In the genomic region with DNA sequence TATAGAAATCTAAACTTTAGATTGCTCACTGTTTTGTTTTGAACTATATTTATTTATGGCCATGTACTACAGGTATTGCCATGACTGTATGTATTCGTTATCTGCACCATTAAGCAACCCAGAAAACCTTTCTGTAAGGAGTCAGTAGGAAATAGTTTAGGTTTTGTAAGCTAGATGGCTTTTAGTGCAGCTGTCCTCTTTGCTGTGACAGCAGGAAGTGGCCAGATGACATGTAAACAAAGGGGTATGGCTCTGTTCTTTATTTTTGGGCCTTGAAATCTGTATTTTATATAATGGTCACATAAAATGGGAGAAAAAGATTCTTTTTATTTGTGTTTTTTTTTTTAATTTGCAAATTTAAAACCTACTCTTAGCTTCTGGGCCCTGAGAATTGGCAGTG, we compare ENCODE assay signal across 16 mouse cellular contexts.
"Had no signal": no experiment of that assay in that cellular context is flagged by ENCODE, and none has a peak within 500 bp of the region (broad histone marks: within the 10 kb centered on the region; RNA-seq: fewer than 3 reads in every experiment).

No protein-coding gene starts in this region.

- H3K36me3 ChIP-seq: kidney, embryonic 15.5 days; liver, embryonic 13.5 days; lung, embryonic 15.5 days; stomach, embryonic 15.5 days had no signal

- H3K27ac ChIP-seq: kidney, embryonic 15.5 days; left cerebral cortex, adult 2 months; liver, embryonic 13.5 days; lung, embryonic 15.5 days; stomach, embryonic 15.5 days had no signal

- H3K4me1 ChIP-seq: kidney, embryonic 15.5 days; stomach, embryonic 15.5 days had no signal

- DNase-seq: kidney, adult 8-10 months; kidney, postnatal 10 days; kidney, postnatal 36 days; layer of hippocampus, postnatal 36 days; liver, embryonic 13.5 days; lung, postnatal 10 days; lung, postnatal 36 days; midbrain, embryonic 14.5 days; right cerebral cortex, adult 18-20 months; right cerebral cortex, postnatal 14 days; spleen, adult 18-20 months; thymus, postnatal 25 days had no signal

- H3K4me3 ChIP-seq: kidney, embryonic 15.5 days; left cerebral cortex, adult 2 months; liver, embryonic 13.5 days; lung, embryonic 15.5 days; stomach, embryonic 15.5 days had no signal

- H3K27me3 ChIP-seq: kidney, embryonic 15.5 days; liver, embryonic 13.5 days; lung, embryonic 15.5 days; stomach, embryonic 15.5 days had no signal

- H3K9me3 ChIP-seq: kidney, embryonic 15.5 days; liver, embryonic 13.5 days; lung, embryonic 15.5 days; stomach, embryonic 15.5 days had no signal
